Mouse (Mus musculus) liver, embryonic 14.5 days (tissue): ENCODE results near the gene Kmt2b.

Experiments
- CTCF ChIP-seq: IDR thresholded peaks from 2 replicates; pipeline ENCODE4 v1.5.1; 2016; ENCODE audit warnings: antibody characterized with exemption, low read depth, control low read depth
- EP300 ChIP-seq: IDR thresholded peaks from 2 replicates; pipeline ENCODE4 v1.6.1; 2016; ENCODE audit warnings: antibody characterized with exemption, low read depth

- no peak for TF ChIP-seq CTCF
- no peak for TF ChIP-seq EP300
Measured at GRCm38 (mm10) chr7:30567555-30567954, 21.0 kb downstream of the Kmt2b start.
